Mouse (Mus musculus): Measurements from ENCODE around the gene Cdc6.
"Not testable (repeated sequence)": the region's sequence is repeated elsewhere in the genome, so short reads cannot be mapped to it uniquely, and the experiment has no call there.

Gene Cdc6

GRCm38 (mm10) chr11:98927438-98928076 lies 20.0 kb downstream of the Cdc6 start, which contains the start of gene Rara:
Gene Rara, plus strand, starts transcription at chr11:98927818.
- in situ Hi-C loops (cut with MboI; ENCODE audit: low pct_unique_long_range_greater_than_20kb in 1 of 2, low sequenced_read_pairs in 2 of 2, unreplicated experiment in 1 of 2), result loop anchor here in 1 of 2 experiments (5.0 kb wide), 1 partner anchor 45 kb away; no protein-coding TSS in a partner anchor

GRCm38 (mm10) chr11:98928186-98928893 lies 20.7 kb downstream of the Cdc6 start:
- in situ Hi-C loops (cut with MboI; ENCODE audit: low pct_unique_long_range_greater_than_20kb in 1 of 2, low sequenced_read_pairs in 2 of 2, unreplicated experiment in 1 of 2), result loop anchor here in 1 of 2 experiments (5.0 kb wide), 1 partner anchor 44 kb away; no protein-coding TSS in a partner anchor

- in situ Hi-C loops (cut with MboI; ENCODE audit: low pct_unique_long_range_greater_than_20kb in 1 of 2, low sequenced_read_pairs in 2 of 2, unreplicated experiment in 1 of 2), result loop anchor here in 1 of 2 experiments (5.0 kb wide), 1 partner anchor 43 kb away; no protein-coding TSS in a partner anchor
These were observed 21.9 kb downstream of the Cdc6 start for GRCm38 (mm10) chr11:98929503-98929902.

- in situ Hi-C loops (cut with MboI; ENCODE audit: low pct_unique_long_range_greater_than_20kb in 1 of 2, low sequenced_read_pairs in 2 of 2, unreplicated experiment in 1 of 2), result no loop called here
These were observed 22.6 kb downstream of the Cdc6 start for GRCm38 (mm10) chr11:98930127-98930601.

GRCm38 (mm10) chr11:98930773-98931512 lies 23.3 kb downstream of the Cdc6 start:
- in situ Hi-C loops (cut with MboI; ENCODE audit: low pct_unique_long_range_greater_than_20kb in 1 of 2, low sequenced_read_pairs in 2 of 2, unreplicated experiment in 1 of 2), result no loop called here

- in situ Hi-C loops (cut with MboI; ENCODE audit: low pct_unique_long_range_greater_than_20kb in 1 of 2, low sequenced_read_pairs in 2 of 2, unreplicated experiment in 1 of 2), result no loop called here
These were observed 24.1 kb downstream of the Cdc6 start for GRCm38 (mm10) chr11:98931513-98932292.

GRCm38 (mm10) chr11:98932293-98933091 lies 24.9 kb downstream of the Cdc6 start:
- in situ Hi-C loops (cut with MboI; ENCODE audit: low pct_unique_long_range_greater_than_20kb in 1 of 2, low sequenced_read_pairs in 2 of 2, unreplicated experiment in 1 of 2), result no loop called here

- in situ Hi-C loops (cut with MboI; ENCODE audit: low pct_unique_long_range_greater_than_20kb in 1 of 2, low sequenced_read_pairs in 2 of 2, unreplicated experiment in 1 of 2), result no loop called here
These were observed 25.6 kb downstream of the Cdc6 start for GRCm38 (mm10) chr11:98933151-98933550.

GRCm38 (mm10) chr11:98933847-98934246 lies 26.2 kb downstream of the Cdc6 start:
- in situ Hi-C loops (cut with MboI; ENCODE audit: low pct_unique_long_range_greater_than_20kb in 1 of 2, low sequenced_read_pairs in 2 of 2, unreplicated experiment in 1 of 2), result not testable (repeated sequence)

GRCm38 (mm10) chr11:98934367-98934766 lies 26.8 kb downstream of the Cdc6 start:
- in situ Hi-C loops (cut with MboI; ENCODE audit: low pct_unique_long_range_greater_than_20kb in 1 of 2, low sequenced_read_pairs in 2 of 2, unreplicated experiment in 1 of 2), result no loop called here

GRCm38 (mm10) chr11:98935123-98935522 lies 27.5 kb downstream of the Cdc6 start:
- in situ Hi-C loops (cut with MboI; ENCODE audit: low pct_unique_long_range_greater_than_20kb in 1 of 2, low sequenced_read_pairs in 2 of 2, unreplicated experiment in 1 of 2), result loop anchor here in 1 of 2 experiments (5.0 kb wide), 1 partner anchor 37 kb away; no protein-coding TSS in a partner anchor

- in situ Hi-C loops (cut with MboI; ENCODE audit: low pct_unique_long_range_greater_than_20kb in 1 of 2, low sequenced_read_pairs in 2 of 2, unreplicated experiment in 1 of 2), result loop anchor here in 1 of 2 experiments (5.0 kb wide), 1 partner anchor 36 kb away; no protein-coding TSS in a partner anchor
These were observed 28.6 kb downstream of the Cdc6 start for GRCm38 (mm10) chr11:98936170-98936569.

- in situ Hi-C loops (cut with MboI; ENCODE audit: low pct_unique_long_range_greater_than_20kb in 1 of 2, low sequenced_read_pairs in 2 of 2, unreplicated experiment in 1 of 2), result loop anchor here in 1 of 2 experiments (5.0 kb wide), 1 partner anchor 35 kb away; no protein-coding TSS in a partner anchor
These were observed 29.2 kb downstream of the Cdc6 start for GRCm38 (mm10) chr11:98936606-98937409.

GRCm38 (mm10) chr11:98937410-98937913 lies 29.9 kb downstream of the Cdc6 start:
- in situ Hi-C loops (cut with MboI; ENCODE audit: low pct_unique_long_range_greater_than_20kb in 1 of 2, low sequenced_read_pairs in 2 of 2, unreplicated experiment in 1 of 2), result loop anchor here in 1 of 2 experiments (5.0 kb wide), 1 partner anchor 35 kb away; no protein-coding TSS in a partner anchor

- in situ Hi-C loops (cut with MboI; ENCODE audit: low pct_unique_long_range_greater_than_20kb in 1 of 2, low sequenced_read_pairs in 2 of 2, unreplicated experiment in 1 of 2), result loop anchor here in 1 of 2 experiments (5.0 kb wide), 1 partner anchor 34 kb away; no protein-coding TSS in a partner anchor
These were observed 30.5 kb downstream of the Cdc6 start for GRCm38 (mm10) chr11:98937914-98938694.

All from mouse embryonic stem cell (cell line).